Mouse (Mus musculus): ENCODE measurements at regions not wholly inside any gene's neighbourhood (a gene's known extent, or its start where the extent isn't known, plus 50 kb on each side); places are given as distances from the start of the nearest gene placed in this dataset.

DNA sequence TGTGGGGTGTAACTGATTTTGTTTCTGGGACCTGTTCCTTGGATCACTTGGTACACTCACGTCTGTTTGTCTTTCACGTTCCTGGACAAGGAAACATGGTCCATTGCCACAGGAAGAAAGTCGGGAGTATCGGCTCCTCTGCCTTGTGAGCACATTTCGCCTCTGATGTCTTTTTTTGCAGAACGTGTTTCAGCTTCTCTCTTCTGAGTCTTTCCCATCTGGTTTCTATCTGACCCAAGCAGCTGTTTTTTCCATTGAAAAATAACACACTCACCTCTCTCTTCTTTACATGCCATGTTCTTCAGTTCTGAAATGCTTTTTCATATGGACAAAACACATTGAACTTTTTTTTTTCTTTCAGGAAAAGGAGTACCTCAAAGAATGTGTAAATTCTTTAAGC, 61.4 kb upstream of the Lrig1 start:
- DNase-seq, result no peak

DNA sequence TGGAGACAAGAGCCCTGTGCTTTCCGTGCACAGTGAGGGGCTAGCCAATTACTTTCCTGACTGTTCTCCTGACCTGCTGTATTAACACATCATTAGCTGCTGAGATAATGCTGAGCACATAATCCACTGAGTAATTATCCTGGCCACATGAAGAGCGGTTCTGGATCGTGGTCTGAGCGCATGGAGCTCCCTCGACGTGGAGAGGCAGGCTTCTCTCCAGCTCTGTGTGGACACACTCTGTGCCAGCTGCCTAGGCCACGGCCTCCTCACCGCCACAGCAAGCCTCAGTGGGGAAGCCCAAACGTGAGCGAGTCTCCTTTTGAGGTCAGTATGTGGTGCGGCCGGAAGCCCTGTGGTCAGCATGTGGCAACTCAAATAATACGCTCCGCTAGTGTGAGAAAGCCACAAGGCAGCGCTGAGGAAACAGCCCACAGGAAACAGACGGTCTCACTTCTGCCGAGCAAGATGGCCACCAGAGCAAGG, 60.7 kb upstream of the Lrig1 start:
- no peak for DNase-seq

DNA sequence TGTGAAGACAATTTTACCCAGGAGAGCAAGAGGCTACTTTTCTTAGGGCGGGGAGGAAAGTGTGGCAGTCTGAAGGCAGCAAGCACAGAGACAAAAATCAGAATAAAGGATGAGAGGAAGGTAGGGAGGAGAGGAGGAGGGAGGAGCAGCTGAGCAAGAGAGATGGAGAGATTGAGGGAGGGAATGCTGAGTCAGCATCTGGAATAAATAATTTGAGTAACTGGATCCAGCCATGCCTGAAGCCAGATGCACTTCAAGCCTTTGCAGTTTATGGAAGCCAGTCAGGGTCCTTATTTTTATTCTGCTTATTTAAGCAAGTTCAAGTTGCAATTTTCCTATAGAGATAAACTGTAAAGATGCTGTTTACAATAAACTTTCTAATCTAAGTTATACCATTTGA, 59.7 kb upstream of the Lrig1 start:
- no peak for DNase-seq

DNA sequence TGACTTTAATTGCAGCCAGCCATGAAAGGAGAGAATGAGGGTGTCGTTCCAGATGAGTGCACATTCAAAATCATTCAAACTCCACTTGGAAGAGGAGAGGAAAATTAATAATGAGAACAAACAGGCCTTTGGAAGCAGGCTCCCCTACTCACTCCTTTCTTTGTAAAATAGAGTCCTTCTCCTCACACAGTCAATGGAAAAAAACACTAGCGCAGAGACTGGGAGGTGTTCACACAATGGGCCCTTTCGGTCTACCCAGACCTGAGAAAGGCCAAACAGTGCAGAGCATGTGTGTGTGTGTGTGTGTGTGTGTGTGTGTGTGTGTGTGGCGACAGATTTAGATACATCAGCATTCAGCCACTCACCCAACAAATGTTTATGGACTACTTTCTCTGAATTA, 56.0 kb upstream of the Lrig1 start:
- no peak for DNase-seq

DNA sequence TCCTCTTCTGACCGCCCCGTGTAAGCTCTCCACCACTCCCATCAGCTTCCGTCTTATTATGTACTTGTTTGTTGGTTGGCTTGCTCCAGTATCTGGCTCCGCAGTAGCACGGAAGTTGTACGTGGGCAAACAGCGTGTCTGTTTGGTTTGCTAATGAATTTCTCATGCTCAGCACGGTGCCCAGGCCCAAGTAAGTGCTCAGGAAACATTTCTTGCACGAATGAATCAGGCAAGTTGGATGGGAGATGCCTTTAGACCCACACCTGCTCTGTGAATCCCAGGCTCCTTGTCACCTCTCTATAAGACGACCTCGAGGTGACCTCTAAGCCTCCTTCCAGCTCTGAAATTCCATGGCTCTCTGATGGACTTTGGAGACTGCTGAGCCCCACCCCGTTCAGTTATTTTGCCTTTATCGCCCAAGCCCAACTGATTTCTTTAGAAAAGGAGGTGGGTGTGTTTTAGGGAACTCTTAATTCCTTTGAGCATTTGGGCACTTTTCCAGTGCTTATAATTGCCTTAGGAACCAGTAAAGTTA, 55.4 kb upstream of the Lrig1 start:
- no peak for DNase-seq

DNA sequence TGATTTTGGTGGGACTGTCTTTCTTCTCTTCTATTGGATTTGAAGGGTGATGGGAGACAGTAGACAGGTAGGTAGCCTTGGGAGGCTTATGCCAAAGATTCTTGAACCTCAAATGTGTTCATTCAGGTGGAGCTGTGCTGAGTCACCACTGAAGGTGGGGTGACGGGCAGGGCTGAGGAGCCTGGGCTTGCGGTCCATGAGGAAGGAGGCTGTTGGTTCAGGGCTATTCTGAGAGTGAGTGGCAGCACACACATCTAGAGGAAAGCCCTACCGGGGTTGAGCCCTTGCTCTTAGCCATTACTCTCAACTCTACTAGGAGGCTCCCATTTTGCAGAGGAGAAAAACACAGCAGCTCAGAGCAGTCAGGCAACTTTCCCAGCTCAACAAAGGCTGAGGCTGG, 54.6 kb upstream of the Lrig1 start:
- DNase-seq, result no peak

DNA sequence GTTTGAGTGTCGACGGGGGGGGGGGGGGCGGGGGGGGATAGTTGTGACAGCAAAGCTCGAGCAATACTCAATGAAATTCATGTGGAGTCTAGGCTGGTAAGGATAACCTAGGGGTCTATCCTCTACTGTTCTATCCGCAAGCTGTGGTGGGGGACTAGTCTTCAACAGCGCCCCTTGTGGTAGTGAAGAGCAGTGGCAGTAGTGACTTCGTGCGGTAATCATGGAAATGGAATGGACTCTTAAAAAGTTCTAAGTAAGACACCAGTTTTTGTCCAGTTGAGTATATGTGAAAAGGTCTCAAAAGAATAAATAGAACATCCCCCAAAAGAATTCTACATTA, 51.1 kb upstream of the Lrig1 start:
- no peak for DNase-seq

DNA sequence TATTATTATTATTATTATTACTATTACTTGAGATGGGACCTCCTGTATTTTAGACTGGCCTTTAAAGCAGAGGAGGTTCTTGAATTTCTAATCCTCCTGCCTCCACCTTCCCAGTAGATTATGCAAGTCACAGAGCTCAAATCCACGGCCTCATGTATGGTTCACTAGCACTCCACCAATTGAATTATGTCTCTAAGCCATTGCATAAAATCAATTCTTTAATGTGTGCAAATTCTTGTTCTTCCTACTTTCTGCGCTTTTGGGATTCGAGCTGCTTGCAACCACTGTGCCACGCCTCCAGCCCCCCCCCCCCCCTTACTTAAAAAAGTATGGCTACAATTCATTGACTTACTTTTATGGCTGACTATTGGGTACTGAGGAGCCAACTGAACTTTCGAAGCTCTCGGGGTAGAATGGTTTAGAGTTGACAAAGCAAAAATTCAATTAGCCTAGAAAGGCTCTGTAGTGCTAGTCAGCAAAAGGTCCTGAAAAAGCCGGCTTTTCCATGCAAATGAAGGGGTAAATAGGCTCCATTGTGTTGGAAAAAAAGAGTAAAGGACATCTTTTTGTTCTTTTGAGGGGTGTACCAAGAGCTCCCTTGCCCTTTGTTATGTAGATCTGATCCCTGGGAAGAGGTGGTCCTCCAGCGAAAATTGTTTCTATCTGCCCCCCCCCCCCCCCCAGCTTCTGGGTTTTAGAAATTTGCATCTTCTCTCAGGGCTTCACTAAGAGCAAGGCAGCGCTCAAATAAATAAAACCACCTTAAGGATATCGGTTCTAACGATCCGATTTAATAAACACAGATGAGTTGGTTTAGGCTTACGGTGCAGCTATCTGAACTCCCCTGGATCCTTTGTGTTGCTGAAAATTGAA, 50.5 kb upstream of the Lrig1 start:
- no peak for DNase-seq

Small RNAs in the stretch of these regions (microRNA-seq; reads per million reads assigned to microRNA genes)
- gene Gm23364, result 0 reads per million in 2 experiments

Data from heart, postnatal 4 days (tissue).